Mouse (Mus musculus) CH12.LX (cell line): Measurements from ENCODE around the gene Klhl29. TPM values are rescaled to one million over a fixed set of nuclear protein-coding genes. Genes with fewer than 3 reads are reported as not detected.

Experiments used
- DNase-seq: peaks from one replicate; pipeline ENCODE4 v3.0.0-alpha.2; 2013; ENCODE audit errors: extremely low read depth
- H3K27ac ChIP-seq: 2 replicates; pipeline ENCODE4 v1.5.1; 2012; ENCODE audit warnings: low read depth, mild to moderate bottlenecking, control low read depth, moderate library complexity; ENCODE audit not compliant: insufficient read depth
- H3K27me3 ChIP-seq: replicated peaks from 2 replicates; pipeline ENCODE3; 2012; ENCODE audit warnings: inconsistent platforms
- H3K36me3 ChIP-seq, 2 experiments: replicated peaks in 1 of 2; 2 replicates each; pipeline versions ENCODE3 to v1.6.1; 2012; ENCODE audit warnings: inconsistent platforms in 1 of 2, low read length in 1 of 2, mild to moderate bottlenecking in 1 of 2, mixed read lengths in 1 of 2, moderate library complexity in 1 of 2; ENCODE audit not compliant: control insufficient read depth in 1 of 2, insufficient read depth in 1 of 2
- H3K4me1 ChIP-seq, 2 experiments: 2 replicates each; pipeline ENCODE4 v1.6.1; 2012; ENCODE audit warnings: inconsistent platforms in 1 of 2, moderate library complexity in 1 of 2; ENCODE audit not compliant: insufficient read depth in 2 of 2, control insufficient read depth in 1 of 2
- H3K4me2 ChIP-seq: 2 replicates; pipeline ENCODE4 v1.6.1; 2012; ENCODE audit warnings: low read depth, mild to moderate bottlenecking, control low read depth; ENCODE audit not compliant: poor library complexity, insufficient read depth, severe bottlenecking
- H3K4me3 ChIP-seq, 3 experiments: fragments of 150-350 bp in 1 of 3; sonication (generic) in 1 of 3; replicated peaks in 1 of 3; 2 replicates each; pipeline versions ENCODE3 to v1.5.1; 2011 to 2012; ENCODE audit warnings: low read depth in 2 of 3, low read length in 2 of 3, mild to moderate bottlenecking in 2 of 3, moderate library complexity in 2 of 3, control low read depth in 1 of 3, improper control_type of control experiment in 1 of 3, inconsistent platforms in 1 of 3, mixed read lengths in 1 of 3; ENCODE audit not compliant: poor library complexity in 1 of 3
- H3K79me2 ChIP-seq: replicated peaks from 2 replicates; pipeline ENCODE4 v1.6.1; 2012; ENCODE audit warnings: mild to moderate bottlenecking, moderate library complexity; ENCODE audit not compliant: control insufficient read depth, poor library complexity, insufficient read depth, severe bottlenecking; ENCODE audit errors: extremely low read depth
- H3K9ac ChIP-seq: 2 replicates; pipeline ENCODE4 v1.6.1; 2012; ENCODE audit warnings: low read depth, mild to moderate bottlenecking, control low read depth, moderate library complexity; ENCODE audit not compliant: insufficient read depth
- H3K9me3 ChIP-seq: replicated peaks from 2 replicates; pipeline ENCODE3; 2012; ENCODE audit warnings: low read length, inconsistent platforms, mixed read lengths
- BHLHE40 ChIP-seq: IDR thresholded peaks from 2 replicates; pipeline ENCODE4 v1.6.1; 2011; ENCODE audit warnings: mild to moderate bottlenecking, low read depth, low read length, improper control_type of control experiment
- CHD2 ChIP-seq: IDR thresholded peaks from 2 replicates; pipeline ENCODE4 v1.6.1; 2011; ENCODE audit warnings: low read length, improper control_type of control experiment
- CTCF ChIP-seq, 2 experiments: IDR thresholded peaks in 1 of 2; conservative IDR thresholded peaks in 1 of 2; 2 replicates each; pipeline ENCODE4 v1.5.1; 2011 to 2012; ENCODE audit warnings: low read depth in 2 of 2, low read length in 2 of 2, improper control_type of control experiment in 1 of 2, inconsistent platforms in 1 of 2, mild to moderate bottlenecking in 1 of 2, moderate library complexity in 1 of 2
- EP300 ChIP-seq: IDR thresholded peaks from 2 replicates; pipeline ENCODE4 v1.6.1; 2011; ENCODE audit warnings: low read length, improper control_type of control experiment
- ETS1 ChIP-seq: conservative IDR thresholded peaks from 2 replicates; pipeline ENCODE4 v1.6.1; 2012; ENCODE audit warnings: low read depth, mild to moderate bottlenecking, inconsistent platforms, low read length, improper control_type of control experiment, moderate library complexity
- HCFC1 ChIP-seq: IDR thresholded peaks from 2 replicates; pipeline ENCODE4 v1.6.1; 2012; ENCODE audit warnings: low read depth, mild to moderate bottlenecking, inconsistent platforms, low read length, improper control_type of control experiment
- IRF4 ChIP-seq: IDR thresholded peaks from 2 replicates; pipeline ENCODE4 v1.6.1; 2014; ENCODE audit warnings: low read depth, mild to moderate bottlenecking, inconsistent platforms, low read length, improper control_type of control experiment
- JUND ChIP-seq: conservative IDR thresholded peaks from 2 replicates; pipeline ENCODE4 v1.6.1; 2011; ENCODE audit warnings: low read depth, low read length, improper control_type of control experiment
- KAT2A ChIP-seq: IDR thresholded peaks from 2 replicates; pipeline ENCODE4 v1.6.1; 2012; ENCODE audit warnings: low read length, improper control_type of control experiment, inconsistent platforms; ENCODE audit not compliant: insufficient replicate concordance
- MAFK ChIP-seq: IDR thresholded peaks from 2 replicates; pipeline ENCODE4 v1.6.1; 2011; ENCODE audit warnings: low read length, improper control_type of control experiment; ENCODE audit not compliant: insufficient replicate concordance
- MAX ChIP-seq: IDR thresholded peaks from 2 replicates; pipeline ENCODE4 v1.6.1; 2011; ENCODE audit warnings: low read length, improper control_type of control experiment
- MAZ ChIP-seq: IDR thresholded peaks from 2 replicates; pipeline ENCODE4 v1.6.1; 2012; ENCODE audit warnings: low read depth, mild to moderate bottlenecking, inconsistent platforms, low read length, improper control_type of control experiment, moderate library complexity
- RAD21 ChIP-seq: IDR thresholded peaks from 2 replicates; pipeline ENCODE4 v1.6.1; 2011; ENCODE audit warnings: low read depth, mild to moderate bottlenecking, low read length, improper control_type of control experiment, moderate library complexity
- SMC3 ChIP-seq: IDR thresholded peaks from 2 replicates; pipeline ENCODE4 v1.6.1; 2011; ENCODE audit warnings: low read depth, low read length, improper control_type of control experiment
- UBTF ChIP-seq: IDR thresholded peaks from 2 replicates; pipeline ENCODE4 v1.6.1; 2012; ENCODE audit warnings: low read depth, mild to moderate bottlenecking, inconsistent platforms, low read length, improper control_type of control experiment, moderate library complexity
- ZC3H11A ChIP-seq: IDR thresholded peaks from 2 replicates; pipeline ENCODE4 v1.6.1; 2012; ENCODE audit warnings: low read depth, mild to moderate bottlenecking, inconsistent platforms, low read length, improper control_type of control experiment
- ZNF384 ChIP-seq: IDR thresholded peaks from 2 replicates; pipeline ENCODE4 v1.6.1; 2012; ENCODE audit warnings: low read depth, low read length, improper control_type of control experiment, inconsistent platforms
- dilution Hi-C: fragments of 300-500 bp; cut with MboI; formaldehyde crosslinking; loops from 2 replicates; pipeline ENCODE4 v1.14.3; 2020; ENCODE audit warnings: low sequenced_read_pairs; ENCODE audit not compliant: extremely low pct_unique_long_range_greater_than_20kb, extremely low pct_ligation_motif_present
- in situ Hi-C: fragments of 300-500 bp; cut with MboI; formaldehyde crosslinking; loops from 3 replicates; pipeline ENCODE4 v1.14.3; 2019; ENCODE audit warnings: low sequenced_read_pairs, low pct_ligation_motif_present, low pct_unique_long_range_greater_than_20kb, mixed read lengths
- polyA plus RNA-seq: library from polyadenylated mRNA; unstranded; fragments of >175 nt; gene quantifications from 2 replicates; pipeline ENCODE4 v1.2.1, GENCODE M21; 2012; ENCODE audit warnings: low read depth; ENCODE audit not compliant: insufficient read length
- total RNA-seq, 2 experiments: library from RNA; depleted of rRNA; stranded (reverse); fragments of 300-350 nt in 1 of 2; fragments of >200 nt in 1 of 2; gene quantifications; 2 replicates each; pipeline ENCODE4 v1.2.3; 2012 to 2014

Gene Klhl29
- total and polyA plus RNA-seq, 3 experiments = 0.04 TPM; not detected in 2

GRCm38 (mm10) chr12:5207941-5208905 lies 167.3 kb downstream of the Klhl29 start:
- DNase-seq = no peak
- Histone ChIP-seq H3K27ac (no peak overlapping the region), H3K4me1 (peaks cover 2 to 17% of the 10 kb centered on the region in 2 experiments; a peak in 2 of 4 replicates), H3K4me3 (no peak overlapping the region), H3K27me3 (no peaks in the 10 kb centered on the region), H3K4me2 (no peak overlapping the region), H3K9ac (no peak overlapping the region), H3K79me2 (no peaks in the 10 kb centered on the region), H3K9me3 (no peaks in the 10 kb centered on the region), H3K36me3 (no peaks in the 10 kb centered on the region)
- TF ChIP-seq CHD2 = no peak
- no peak for TF ChIP-seq JUND
- TF ChIP-seq ZNF384 = no peak
- TF ChIP-seq IRF4 = no peak
- no peak for TF ChIP-seq MAX
- no peak for TF ChIP-seq MAZ
- no peak for TF ChIP-seq KAT2A
- no peak for TF ChIP-seq EP300
- TF ChIP-seq UBTF = no peak
- TF ChIP-seq BHLHE40 = no peak
- in situ Hi-C loops (no loop called here), dilution Hi-C loops (no loop called here)

GRCm38 (mm10) chr12:5207172-5207571 lies 168.3 kb downstream of the Klhl29 start:
- Histone ChIP-seq H3K4me2 (no peak overlapping the region), H3K36me3 (no peaks in the 10 kb centered on the region), H3K9ac (no peak overlapping the region), H3K27me3 (no peaks in the 10 kb centered on the region), H3K9me3 (no peaks in the 10 kb centered on the region), H3K4me1 (peaks cover 0 to 9% of the 10 kb centered on the region in 2 experiments; a peak in 2 of 4 replicates), H3K4me3 (no peak overlapping the region), H3K79me2 (no peaks in the 10 kb centered on the region), H3K27ac (no peak overlapping the region)
- in situ Hi-C loops = no loop called here
- TF ChIP-seq CTCF (conservative IDR thresholded peaks at IDR 0.05 in 1 of 2, IDR thresholded peaks at IDR 0.05 in 1 of 2; ENCODE audit: low read depth in 2 of 2, low read length in 2 of 2) (no peak), HCFC1 (no peak), SMC3 (no peak), MAZ (no peak), RAD21 (no peak), ZC3H11A (no peak), ETS1 (no peak), MAFK (no peak)
- dilution Hi-C loops = no loop called here
- no peak for DNase-seq
